9 mouse cellular contexts compared by ENCODE assay signal in genomic region chr9:113528586-113528985, GRCm38 (mm10).
DNase-seq lines count a peak whose midpoint lies in the region; ATAC-seq and TF ChIP-seq lines count a peak whose summit lies in the region.
"Had no signal": no experiment of that assay in that cellular context is flagged by ENCODE, and none has a peak within 500 bp of the region (broad histone marks: within the 10 kb centered on the region; RNA-seq: fewer than 3 reads in every experiment).

No protein-coding gene starts in this region.

- H3K4me2 ChIP-seq in kidney, postnatal 0 days (ENCODE audit: low read length) = no peak overlapping the region
- H3K4me2 ChIP-seq: embryonic facial prominence, embryonic 15.5 days had no signal

- H3K27ac ChIP-seq in kidney, adult 2 months (ENCODE audit: insufficient read depth, low read depth, low read length) = no peak overlapping the region
- H3K27ac ChIP-seq in ES-Bruce4 (ENCODE audit: insufficient read depth, low read length) = no peak overlapping the region
- no peak overlapping the region for H3K27ac ChIP-seq in kidney, postnatal 0 days
- H3K27ac ChIP-seq: embryonic facial prominence, embryonic 15.5 days had no signal

- no peaks in the 10 kb centered on the region for H3K4me1 ChIP-seq in kidney, adult 2 months (ENCODE audit: control insufficient read depth, insufficient read depth, low read length)
- no peaks in the 10 kb centered on the region for H3K4me1 ChIP-seq in ES-Bruce4 (ENCODE audit: control insufficient read depth, insufficient read depth, low read length)
- H3K4me1 ChIP-seq in kidney, postnatal 0 days (replicated peaks; ENCODE audit: insufficient read depth, low read length) = no peaks in the 10 kb centered on the region
- H3K4me1 ChIP-seq: embryonic facial prominence, embryonic 15.5 days had no signal

- no peak overlapping the region for H3K9ac ChIP-seq in ES-Bruce4 (ENCODE audit: low read depth, poor library complexity, severe bottlenecking)
- no peak overlapping the region for H3K9ac ChIP-seq in kidney, postnatal 0 days (ENCODE audit: low read depth, low read length)
- H3K9ac ChIP-seq: embryonic facial prominence, embryonic 15.5 days had no signal

- no peaks in the 10 kb centered on the region for H3K27me3 ChIP-seq in kidney, adult 2 months (replicated peaks; ENCODE audit: control insufficient read depth, insufficient read depth, low read length)
- no peaks in the 10 kb centered on the region for H3K27me3 ChIP-seq in ES-Bruce4 (ENCODE audit: control insufficient read depth, insufficient read depth, low read length, poor library complexity, severe bottlenecking)
- no peaks in the 10 kb centered on the region for H3K27me3 ChIP-seq in kidney, postnatal 0 days (ENCODE audit: insufficient read depth, low read length)
- H3K27me3 ChIP-seq: embryonic facial prominence, embryonic 15.5 days had no signal

- no peak for TF ChIP-seq POLR2A in kidney, adult 2 months (IDR thresholded peaks at IDR 0.05; ENCODE audit: low read depth, low read length)
- TF ChIP-seq POLR2A in ES-Bruce4 (IDR thresholded peaks at IDR 0.05; ENCODE audit: insufficient read depth, low read length) = no peak

- TF ChIP-seq CTCF in kidney, adult 2 months (conservative IDR thresholded peaks at IDR 0.05; ENCODE audit: insufficient read depth, insufficient read length, low read depth, low read length) = peak; percentile 68
- TF ChIP-seq CTCF in ES-Bruce4 (IDR thresholded peaks at IDR 0.05; ENCODE audit: low read depth, low read length) = peak; percentile 32
- TF ChIP-seq CTCF in kidney, postnatal 0 days (IDR thresholded peaks at IDR 0.05; ENCODE audit: low read depth) = peak; percentile 73

- no peaks in the 10 kb centered on the region for H3K36me3 ChIP-seq in kidney, adult 2 months (ENCODE audit: control insufficient read depth, insufficient read depth, low read length)
- H3K36me3 ChIP-seq in ES-Bruce4 (ENCODE audit: control insufficient read depth, insufficient read depth, low read length, poor library complexity, severe bottlenecking) = no peaks in the 10 kb centered on the region
- no peaks in the 10 kb centered on the region for H3K36me3 ChIP-seq in kidney, postnatal 0 days (ENCODE audit: insufficient read depth, low read length)
- H3K36me3 ChIP-seq: embryonic facial prominence, embryonic 15.5 days had no signal

- no peak overlapping the region for H3K4me3 ChIP-seq in kidney, adult 2 months (ENCODE audit: insufficient read depth, low read depth, low read length)
- H3K4me3 ChIP-seq in ES-Bruce4 (ENCODE audit: low read depth, low read length) = no peak overlapping the region
- no peak overlapping the region for H3K4me3 ChIP-seq in kidney, postnatal 0 days (replicated peaks; ENCODE audit: low read depth, low read length)
- H3K4me3 ChIP-seq: embryonic facial prominence, embryonic 15.5 days had no signal

- ATAC-seq in kidney, postnatal 0 days (replicated peaks; ENCODE audit: low FRiP score, low read depth) = no peak
- ATAC-seq in activated CD4-positive, CD25-positive, alpha-beta regulatory T cell, adult 4 months = no peak

- 81% methylated on average over 2 of the region's 2 CpGs for WGBS in kidney, adult 2 months
- 92% methylated on average over 2 of the region's 2 CpGs for WGBS in kidney, postnatal 0 days

- DNase-seq in kidney, adult 2 months = peak; percentile 51
- DNase-seq in kidney, adult 11 months = no peak
- peak; percentile 34 for DNase-seq in 3T3-L1 (ENCODE audit: low read depth, low spot score)
- peak; percentile 73 to 77 for DNase-seq in cerebellum, postnatal 10 days
- peak; percentile 44 for DNase-seq in kidney, postnatal 0 days (ENCODE audit: low spot score)
- peak; percentile 23 for DNase-seq in thymus, postnatal 14 days

- no peak for TF ChIP-seq EP300 in ES-Bruce4 (IDR thresholded peaks at IDR 0.05; ENCODE audit: insufficient read depth, low read depth, low read length)

- no peaks in the 10 kb centered on the region for H3K9me3 ChIP-seq in ES-Bruce4 (replicated peaks; ENCODE audit: control insufficient read depth, insufficient read depth, low read length, poor library complexity, severe bottlenecking)
- H3K9me3 ChIP-seq in kidney, postnatal 0 days (replicated peaks; ENCODE audit: low read length) = no peaks in the 10 kb centered on the region
- H3K9me3 ChIP-seq: embryonic facial prominence, embryonic 15.5 days had no signal
